In genomic region chr3:95015337-95015872, GRCm38 (mm10) we compare ENCODE assay signal across 7 mouse cellular contexts. TPM values are rescaled to one million over a fixed set of nuclear protein-coding genes. Genes with fewer than 3 reads are reported as not detected.
DNase-seq lines count a peak whose midpoint lies in the region; ATAC-seq lines count a peak whose summit lies in the region.

TSS of gene Zfp687 (minus strand) at chr3:95015448.

- H3K4me1 ChIP-seq in embryonic facial prominence, embryonic 12.5 days = peaks cover 20% of the 10 kb centered on the region
- H3K4me1 ChIP-seq in limb, embryonic 11.5 days (ENCODE audit: control insufficient read depth, insufficient read depth, low read length) = peaks cover 17% of the 10 kb centered on the region
- peaks cover 14% of the 10 kb centered on the region for H3K4me1 ChIP-seq in midbrain, embryonic 14.5 days (ENCODE audit: control insufficient read depth, insufficient read depth, low read length)

- no peaks in the 10 kb centered on the region for H3K27me3 ChIP-seq in embryonic facial prominence, embryonic 12.5 days
- H3K27me3 ChIP-seq in limb, embryonic 11.5 days (ENCODE audit: control insufficient read depth, insufficient read depth, low read length) = no peaks in the 10 kb centered on the region
- H3K27me3 ChIP-seq in midbrain, embryonic 14.5 days (ENCODE audit: control insufficient read depth, insufficient read depth, low read length) = no peaks in the 10 kb centered on the region

- ATAC-seq in embryonic facial prominence, embryonic 12.5 days (ENCODE audit: insufficient number of reproducible peaks, insufficient read depth, low FRiP score, low TSS enrichment) = peak; percentile 100
- ATAC-seq in limb, embryonic 11.5 days (ENCODE audit: insufficient number of reproducible peaks, low FRiP score, low TSS enrichment, low read depth) = peak; percentile 99
- peak; percentile 99 for ATAC-seq in midbrain, embryonic 14.5 days (ENCODE audit: low FRiP score, low TSS enrichment)

- whole genome bisulfite sequencing in embryonic facial prominence, embryonic 12.5 days = under 1% methylated on average over 27 of the region's 37 CpGs
- WGBS in limb, embryonic 11.5 days = 0% methylated on average over 36 of the region's 37 CpGs
- WGBS in midbrain, embryonic 14.5 days = under 1% methylated on average over 37 of the region's 37 CpGs

- peak; percentile 96 for DNase-seq in adrenal gland, postnatal 25 days
- peak; percentile 100 for DNase-seq in heart, adult 11 months
- peak; percentile 100 for DNase-seq in kidney, adult 18-20 months
- DNase-seq in limb, embryonic 11.5 days (ENCODE audit: low spot score) = peak; percentile 99
- peak; percentile 98 for DNase-seq in midbrain, embryonic 14.5 days
- peak; percentile 98 for DNase-seq in spleen, adult 18-20 months

- H3K4me3 ChIP-seq in embryonic facial prominence, embryonic 12.5 days = peak within 1 kb of the TSS; percentile 77
- H3K4me3 ChIP-seq in limb, embryonic 11.5 days (ENCODE audit: low read depth, low read length) = peak within 1 kb of the TSS; percentile 89
- peak within 1 kb of the TSS; percentile 74 for H3K4me3 ChIP-seq in midbrain, embryonic 14.5 days (replicated peaks; ENCODE audit: low read depth, low read length)

- H3K27ac ChIP-seq in embryonic facial prominence, embryonic 12.5 days = peak within 1 kb of the TSS; percentile 94
- H3K27ac ChIP-seq in limb, embryonic 11.5 days (replicated peaks; ENCODE audit: low read depth, low read length) = peak within 1 kb of the TSS; percentile 95
- peak within 1 kb of the TSS; percentile 94 for H3K27ac ChIP-seq in midbrain, embryonic 14.5 days (replicated peaks; ENCODE audit: low read depth, low read length)

- H3K9me3 ChIP-seq in embryonic facial prominence, embryonic 12.5 days = no peaks in the 10 kb centered on the region
- no peaks in the 10 kb centered on the region for H3K9me3 ChIP-seq in limb, embryonic 11.5 days (ENCODE audit: control insufficient read depth, low read length)
- H3K9me3 ChIP-seq in midbrain, embryonic 14.5 days (ENCODE audit: control insufficient read depth, low read length) = no peaks in the 10 kb centered on the region

- peaks cover 19% of the 10 kb centered on the region for H3K36me3 ChIP-seq in embryonic facial prominence, embryonic 12.5 days
- H3K36me3 ChIP-seq in limb, embryonic 11.5 days (ENCODE audit: control insufficient read depth, insufficient read depth, low read length) = peaks cover 18% of the 10 kb centered on the region
- peaks cover 22% of the 10 kb centered on the region for H3K36me3 ChIP-seq in midbrain, embryonic 14.5 days (ENCODE audit: control insufficient read depth, insufficient read depth, low read length)

- H3K9ac ChIP-seq in embryonic facial prominence, embryonic 12.5 days = peak within 1 kb of the TSS; percentile 73
- H3K9ac ChIP-seq in limb, embryonic 11.5 days (ENCODE audit: low read length) = peak within 1 kb of the TSS; percentile 77
- peak within 1 kb of the TSS; percentile 70 for H3K9ac ChIP-seq in midbrain, embryonic 14.5 days (replicated peaks; ENCODE audit: low read length)

- peak within 1 kb of the TSS; percentile 88 for H3K4me2 ChIP-seq in embryonic facial prominence, embryonic 12.5 days (replicated peaks)
- H3K4me2 ChIP-seq in limb, embryonic 11.5 days (ENCODE audit: low read depth, severe bottlenecking) = peak within 1 kb of the TSS; percentile 75
- H3K4me2 ChIP-seq in midbrain, embryonic 14.5 days (ENCODE audit: low read length) = peak within 1 kb of the TSS; percentile 97

RNA-seq across cellular contexts. Expression of gene Zfp687, which starts in this region (rescaled TPM):
- 25.6 and 44.9 TPM in 2 replicates for total RNA-seq in adrenal gland, postnatal 25 days (2021)
- 28.7 and 31.3 TPM in 2 replicates for polyA plus RNA-seq in embryonic facial prominence, embryonic 12.5 days (2016; fragmentation: Nextera tagmentation; extraction: Ambion mirVana)
- polyA plus RNA-seq in limb, embryonic 11.5 days (2014; fragmentation: Nextera tagmentation; extraction: Ambion mirVana) = 28.5 and 33.5 TPM in 2 replicates
- 22.5 and 30.0 TPM in 2 replicates for polyA plus RNA-seq in midbrain, embryonic 14.5 days (2014; fragmentation: Nextera tagmentation; extraction: Ambion mirVana)

Comparison
In these comparisons a context has a peak if more than half of its experiments do, and no peak if none do; other contexts are left out.
1. Peak in every context shown above with its lines: DNase-seq, ATAC-seq, H3K4me3 ChIP-seq and H3K27ac ChIP-seq.